Comparison of ENCODE assay signal across 14 mouse cellular contexts in the genomic region with DNA sequence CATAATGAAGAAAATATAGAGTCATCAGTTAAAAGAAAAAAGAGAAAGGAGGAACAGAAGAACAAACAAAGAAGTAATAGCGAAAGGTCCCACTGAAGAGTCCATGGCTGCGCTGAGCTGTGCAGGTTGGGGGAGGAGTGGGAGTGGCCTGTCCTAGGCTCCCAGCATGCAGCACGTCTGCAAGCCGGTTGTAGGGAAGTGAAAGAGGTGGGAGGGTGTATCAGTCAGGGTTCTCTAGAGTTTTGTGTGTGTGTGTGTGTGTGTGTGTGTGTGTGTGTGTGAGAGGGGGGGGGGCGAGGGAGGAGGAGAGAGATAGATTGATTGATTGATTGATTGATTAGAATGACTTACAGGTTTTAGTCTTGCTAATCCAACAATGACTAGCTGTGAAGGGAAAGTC. TPM values are rescaled to one million over a fixed set of nuclear protein-coding genes. Genes with fewer than 3 reads are reported as not detected.
DNase-seq lines count a peak whose midpoint lies in the region; ATAC-seq and TF ChIP-seq lines count a peak whose summit lies in the region.
"Had no signal": no experiment of that assay in that cellular context is flagged by ENCODE, and none has a peak within 500 bp of the region (broad histone marks: within the 10 kb centered on the region; RNA-seq: fewer than 3 reads in every experiment).

No protein-coding gene starts in this region.

- peaks cover 16% of the 10 kb centered on the region for H3K36me3 ChIP-seq in lung, postnatal 0 days (ENCODE audit: insufficient read depth, low read length)
- peaks cover 7% of the 10 kb centered on the region; the same call in 1 of the 2 replicates for H3K36me3 ChIP-seq in liver, embryonic 16.5 days (ENCODE audit: control insufficient read depth, insufficient read depth)
- H3K36me3 ChIP-seq in splenic B cell, adult 2 months (ENCODE audit: control insufficient read depth, insufficient read depth, low read length, poor library complexity, severe bottlenecking) = peaks cover 4% of the 10 kb centered on the region; the same call in 1 of the 2 replicates
- H3K36me3 ChIP-seq in forebrain, embryonic 13.5 days (ENCODE audit: poor library complexity, severe bottlenecking) = peaks cover 47% of the 10 kb centered on the region
- peaks cover 56% of the 10 kb centered on the region for H3K36me3 ChIP-seq in limb, embryonic 10.5 days

- TF ChIP-seq CTCF in lung, postnatal 0 days (IDR thresholded peaks at IDR 0.05) = no peak
- TF ChIP-seq CTCF in bone marrow macrophage, adult 2 months (IDR thresholded peaks at IDR 0.05; ENCODE audit: low read depth, low read length) = no peak

- no peak for TF ChIP-seq EP300 in lung, postnatal 0 days (IDR thresholded peaks at IDR 0.05)

- no peak for TF ChIP-seq POLR2A in bone marrow macrophage, adult 2 months (IDR thresholded peaks at IDR 0.05; ENCODE audit: borderline replicate concordance, low read depth, low read length)

- H3K27me3 ChIP-seq in lung, postnatal 0 days (replicated peaks; ENCODE audit: insufficient read depth, low read length) = no peaks in the 10 kb centered on the region
- no peaks in the 10 kb centered on the region for H3K27me3 ChIP-seq in liver, embryonic 16.5 days (ENCODE audit: control insufficient read depth, insufficient read depth, low read depth, low read length)
- H3K27me3 ChIP-seq in splenic B cell, adult 2 months (ENCODE audit: control insufficient read depth, insufficient read depth, low read length, poor library complexity, severe bottlenecking) = no peaks in the 10 kb centered on the region
- no peaks in the 10 kb centered on the region for H3K27me3 ChIP-seq in forebrain, embryonic 13.5 days
- no peaks in the 10 kb centered on the region for H3K27me3 ChIP-seq in limb, embryonic 10.5 days (ENCODE audit: low read depth, poor library complexity, severe bottlenecking)
- H3K27me3 ChIP-seq: embryonic facial prominence, embryonic 13.5 days; heart, embryonic 13.5 days; midbrain, embryonic 15.5 days had no signal

- no peak overlapping the region for H3K4me3 ChIP-seq in lung, postnatal 0 days (ENCODE audit: low read depth, low read length)
- no peak overlapping the region for H3K4me3 ChIP-seq in bone marrow macrophage, adult 2 months (ENCODE audit: insufficient read depth, low read length)
- H3K4me3 ChIP-seq in liver, embryonic 16.5 days (ENCODE audit: low read depth, low read length) = no peak overlapping the region
- no peak overlapping the region for H3K4me3 ChIP-seq in forebrain, embryonic 13.5 days
- no peak overlapping the region for H3K4me3 ChIP-seq in limb, embryonic 10.5 days
- H3K4me3 ChIP-seq: embryonic facial prominence, embryonic 13.5 days; heart, embryonic 13.5 days; midbrain, embryonic 15.5 days had no signal

- ATAC-seq in lung, postnatal 0 days = peak; percentile 40; the same call in 1 of the 2 replicates
- peak; percentile 69 for ATAC-seq in liver, embryonic 16.5 days (ENCODE audit: low read depth)
- no peak for ATAC-seq in forebrain, embryonic 13.5 days
- ATAC-seq: intestine, embryonic 16.5 days; midbrain, embryonic 15.5 days had no signal

- no peaks in the 10 kb centered on the region for H3K9me3 ChIP-seq in lung, postnatal 0 days (ENCODE audit: low read length)
- no peaks in the 10 kb centered on the region for H3K9me3 ChIP-seq in liver, embryonic 16.5 days (replicated peaks; ENCODE audit: control insufficient read depth, low read length)
- no peaks in the 10 kb centered on the region for H3K9me3 ChIP-seq in forebrain, embryonic 13.5 days (replicated peaks)
- H3K9me3 ChIP-seq in limb, embryonic 10.5 days (replicated peaks) = no peaks in the 10 kb centered on the region
- H3K9me3 ChIP-seq: embryonic facial prominence, embryonic 13.5 days; heart, embryonic 13.5 days; midbrain, embryonic 15.5 days had no signal

- no peak overlapping the region for H3K4me2 ChIP-seq in lung, postnatal 0 days (replicated peaks; ENCODE audit: low read depth, low read length)
- H3K4me2 ChIP-seq in liver, embryonic 16.5 days (ENCODE audit: low read depth, low read length) = no peak overlapping the region
- no peak overlapping the region for H3K4me2 ChIP-seq in forebrain, embryonic 13.5 days
- H3K4me2 ChIP-seq: embryonic facial prominence, embryonic 13.5 days; heart, embryonic 13.5 days; midbrain, embryonic 15.5 days had no signal

- H3K27ac ChIP-seq in lung, postnatal 0 days (ENCODE audit: low read length) = 0 out of 2 replicates have a peak overlapping the region, but pooled peaks have one; percentile 14
- H3K27ac ChIP-seq in bone marrow macrophage, adult 2 months (ENCODE audit: insufficient read depth, low read depth, low read length) = peak overlapping the region; percentile 65
- no peak overlapping the region for H3K27ac ChIP-seq in liver, embryonic 16.5 days (ENCODE audit: low read length)
- H3K27ac ChIP-seq in forebrain, embryonic 13.5 days = no peak overlapping the region
- no peak overlapping the region for H3K27ac ChIP-seq in limb, embryonic 10.5 days
- H3K27ac ChIP-seq: embryonic facial prominence, embryonic 13.5 days; heart, embryonic 13.5 days; midbrain, embryonic 15.5 days had no signal

- no peak overlapping the region for H3K9ac ChIP-seq in lung, postnatal 0 days (replicated peaks; ENCODE audit: low read depth)
- no peak overlapping the region for H3K9ac ChIP-seq in liver, embryonic 16.5 days (ENCODE audit: low read depth, low read length)
- no peak overlapping the region for H3K9ac ChIP-seq in forebrain, embryonic 13.5 days
- H3K9ac ChIP-seq: embryonic facial prominence, embryonic 13.5 days; heart, embryonic 13.5 days; midbrain, embryonic 15.5 days had no signal

- H3K4me1 ChIP-seq in lung, postnatal 0 days (ENCODE audit: insufficient read depth, low read depth, low read length) = 0 out of 2 replicates have a peak, but pooled peaks cover 9% of the 10 kb centered on the region
- H3K4me1 ChIP-seq in bone marrow macrophage, adult 2 months (ENCODE audit: control insufficient read depth, insufficient read depth, low read length) = peaks cover 52% of the 10 kb centered on the region
- H3K4me1 ChIP-seq in liver, embryonic 16.5 days (ENCODE audit: control insufficient read depth, low read depth, low read length) = peaks cover 11% of the 10 kb centered on the region
- H3K4me1 ChIP-seq in forebrain, embryonic 13.5 days = no peaks in the 10 kb centered on the region
- H3K4me1 ChIP-seq in limb, embryonic 10.5 days = peaks cover 24% of the 10 kb centered on the region
- H3K4me1 ChIP-seq: midbrain, embryonic 15.5 days had no signal

- peak; percentile 57 for DNase-seq in lung, postnatal 0 days (ENCODE audit: low spot score)
- no peak for DNase-seq in lung, postnatal 25 days (ENCODE audit: low spot score)
- DNase-seq in splenic B cell, adult 2 months (ENCODE audit: low read depth, low spot score) = peak; percentile 93
- DNase-seq in kidney, postnatal 36 days = no peak
- no peak for DNase-seq in limb, embryonic 10.5 days (ENCODE audit: low spot score)
- DNase-seq: adrenal gland, adult 2 months; left cerebral cortex, postnatal 4 days had no signal

- WGBS in lung, postnatal 0 days = 51% methylated on average over 5 of the region's 5 CpGs
- WGBS in liver, embryonic 16.5 days (ENCODE audit: insufficient replicate concordance) = 28% methylated on average over 4 of the region's 5 CpGs
- WGBS in forebrain, embryonic 13.5 days = 50% methylated on average over 5 of the region's 5 CpGs
- 59% methylated on average over 5 of the region's 5 CpGs for WGBS in limb, embryonic 10.5 days

RNA-seq across cellular contexts. Expression of a gene that starts 21.9 kb away (rescaled TPM):
- 75.6 and 76.7 TPM in 2 replicates for polyA plus RNA-seq in lung, postnatal 0 days (2015; fragmentation: Nextera tagmentation; extraction: Ambion mirVana)
- 66.4 and 75.4 TPM in 2 replicates for polyA plus RNA-seq in bone marrow macrophage, adult 2 months (2012; ENCODE audit: insufficient read depth, insufficient read length, missing spikeins)
- 28.2 and 30.4 TPM in 2 replicates for polyA plus RNA-seq in liver, embryonic 16.5 days (2015; fragmentation: Nextera tagmentation; extraction: Ambion mirVana)
- 79.0 and 86.4 TPM in 2 replicates for polyA plus RNA-seq in forebrain, embryonic 13.5 days (2015; fragmentation: Nextera tagmentation; extraction: Ambion mirVana)
- polyA plus RNA-seq in limb, embryonic 10.5 days (2016; fragmentation: Nextera tagmentation; extraction: Ambion mirVana) = 68.0 and 84.5 TPM in 2 replicates

RNA-seq across cellular contexts. Expression of a gene that starts 27.9 kb away (rescaled TPM):
- 33.7 and 39.5 TPM in 2 replicates for polyA plus RNA-seq in lung, postnatal 0 days (2015; fragmentation: Nextera tagmentation; extraction: Ambion mirVana)
- 68.4 and 72.6 TPM in 2 replicates for polyA plus RNA-seq in bone marrow macrophage, adult 2 months (2012; ENCODE audit: insufficient read depth, insufficient read length, missing spikeins)
- polyA plus RNA-seq in liver, embryonic 16.5 days (2015; fragmentation: Nextera tagmentation; extraction: Ambion mirVana) = 10.8 and 13.3 TPM in 2 replicates
- 33.9 and 35.1 TPM in 2 replicates for polyA plus RNA-seq in forebrain, embryonic 13.5 days (2015; fragmentation: Nextera tagmentation; extraction: Ambion mirVana)
- 43.6 and 43.8 TPM in 2 replicates for polyA plus RNA-seq in limb, embryonic 10.5 days (2016; fragmentation: Nextera tagmentation; extraction: Ambion mirVana)

RNA-seq across cellular contexts. Expression of a gene that starts 30.6 kb away (rescaled TPM):
- 87.6 and 92.0 TPM in 2 replicates for polyA plus RNA-seq in lung, postnatal 0 days (2015; fragmentation: Nextera tagmentation; extraction: Ambion mirVana)
- 44.3 and 55.0 TPM in 2 replicates for polyA plus RNA-seq in bone marrow macrophage, adult 2 months (2012; ENCODE audit: insufficient read depth, insufficient read length, missing spikeins)
- 47.8 and 49.1 TPM in 2 replicates for polyA plus RNA-seq in liver, embryonic 16.5 days (2015; fragmentation: Nextera tagmentation; extraction: Ambion mirVana)
- 134 and 142 TPM in 2 replicates for polyA plus RNA-seq in forebrain, embryonic 13.5 days (2015; fragmentation: Nextera tagmentation; extraction: Ambion mirVana)
- polyA plus RNA-seq in limb, embryonic 10.5 days (2016; fragmentation: Nextera tagmentation; extraction: Ambion mirVana) = 156 and 167 TPM in 2 replicates

RNA-seq across cellular contexts. Expression of a gene that starts 56.0 kb away (rescaled TPM):
- polyA plus RNA-seq in lung, postnatal 0 days (2015; fragmentation: Nextera tagmentation; extraction: Ambion mirVana) = 41.0 and 43.4 TPM in 2 replicates
- 44.1 and 44.2 TPM in 2 replicates for polyA plus RNA-seq in bone marrow macrophage, adult 2 months (2012; ENCODE audit: insufficient read depth, insufficient read length, missing spikeins)
- polyA plus RNA-seq in liver, embryonic 16.5 days (2015; fragmentation: Nextera tagmentation; extraction: Ambion mirVana) = 16.5 and 16.7 TPM in 2 replicates
- polyA plus RNA-seq in forebrain, embryonic 13.5 days (2015; fragmentation: Nextera tagmentation; extraction: Ambion mirVana) = 64.1 and 75.8 TPM in 2 replicates
- 43.6 and 55.6 TPM in 2 replicates for polyA plus RNA-seq in limb, embryonic 10.5 days (2016; fragmentation: Nextera tagmentation; extraction: Ambion mirVana)

Comparison
In these comparisons a context has a peak if more than half of its experiments do, and no peak if none do; other contexts are left out.
1. DNase-seq: peak in lung, postnatal 0 days (single experiment) and splenic B cell, adult 2 months (single experiment); none in lung, postnatal 25 days (single experiment), kidney, postnatal 36 days (0 of 2) and limb, embryonic 10.5 days (single experiment).
2. H3K27ac ChIP-seq: peak in lung, postnatal 0 days (single experiment) and bone marrow macrophage, adult 2 months (single experiment); none in liver, embryonic 16.5 days (single experiment), forebrain, embryonic 13.5 days (single experiment) and limb, embryonic 10.5 days (single experiment).